Mouse (Mus musculus): ENCODE measurements around the gene Nfib. TPM values are rescaled to one million over a fixed set of nuclear protein-coding genes. Genes with fewer than 3 reads are reported as not detected.

Nfib gene
- polyA plus RNA-seq, 1 experiment: 4.1 TPM

DNA sequence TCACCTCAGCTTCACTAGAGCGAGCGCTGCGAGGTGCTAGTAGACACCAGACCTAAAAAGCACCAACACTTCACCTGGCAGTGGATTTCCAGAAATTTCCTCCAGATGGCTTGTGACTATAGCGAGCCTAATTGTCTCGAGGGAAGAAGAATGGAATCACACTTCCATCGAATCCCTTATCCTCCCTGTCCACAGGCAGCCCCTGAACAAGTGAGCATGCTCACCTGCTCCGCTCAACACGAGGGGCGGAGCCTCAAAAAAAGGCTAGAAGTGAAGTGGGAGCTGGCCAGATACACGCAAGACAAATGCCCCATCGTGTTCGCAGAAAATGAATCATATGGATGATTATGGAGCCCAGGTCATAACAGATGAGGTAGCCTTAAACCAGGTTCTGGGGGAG is 6.9 kb downstream of the Nfib start:
- TF ChIP-seq POLR2A (IDR thresholded peaks at IDR 0.05; ENCODE audit: borderline replicate concordance, control insufficient read depth, low read depth, low read length): no peak
- TF ChIP-seq CTCF (IDR thresholded peaks at IDR 0.05; ENCODE audit: control insufficient read depth, insufficient read depth, low read length): no peak
- WGBS: 85% methylated on average over 12 of the region's 12 CpGs
- Histone ChIP-seq H3K27ac (ENCODE audit: control insufficient read depth, insufficient read depth, low read depth, low read length, poor library complexity) (no peak overlapping the region), H3K4me3 (replicated peaks; ENCODE audit: control insufficient read depth, low read depth, low read length) (no peak overlapping the region), H3K4me1 (ENCODE audit: control insufficient read depth, insufficient read depth, low read length) (no peaks in the 10 kb centered on the region)

DNA sequence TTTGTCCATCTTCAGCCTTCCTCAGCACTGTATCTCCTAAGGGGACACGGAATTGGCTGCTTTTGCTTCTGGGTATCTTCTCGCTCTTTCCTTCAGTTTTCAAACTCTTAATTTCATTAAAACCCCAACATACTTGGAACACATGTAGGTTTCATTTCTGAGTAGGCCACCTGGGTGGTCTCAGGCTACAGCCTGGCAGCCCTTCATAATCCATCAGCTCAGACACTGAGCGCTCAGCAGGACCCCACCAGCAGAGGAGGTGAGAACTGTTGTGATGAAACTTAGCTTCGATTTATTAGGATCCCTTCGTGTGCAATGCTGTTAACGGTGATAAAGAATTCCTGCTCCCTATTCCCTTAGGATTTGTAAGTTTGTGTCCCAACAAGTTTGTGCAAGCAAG is 8.4 kb downstream of the Nfib start:
- Histone ChIP-seq H3K4me1 (ENCODE audit: control insufficient read depth, insufficient read depth, low read length) (no peaks in the 10 kb centered on the region), H3K4me3 (replicated peaks; ENCODE audit: control insufficient read depth, low read depth, low read length) (no peak overlapping the region), H3K27ac (ENCODE audit: control insufficient read depth, insufficient read depth, low read depth, low read length, poor library complexity) (no peak overlapping the region)
- WGBS: 78% methylated on average over 6 of the region's 6 CpGs
- no peak for TF ChIP-seq POLR2A (IDR thresholded peaks at IDR 0.05; ENCODE audit: borderline replicate concordance, control insufficient read depth, low read depth, low read length)
- no peak for TF ChIP-seq CTCF (IDR thresholded peaks at IDR 0.05; ENCODE audit: control insufficient read depth, insufficient read depth, low read length)

DNA sequence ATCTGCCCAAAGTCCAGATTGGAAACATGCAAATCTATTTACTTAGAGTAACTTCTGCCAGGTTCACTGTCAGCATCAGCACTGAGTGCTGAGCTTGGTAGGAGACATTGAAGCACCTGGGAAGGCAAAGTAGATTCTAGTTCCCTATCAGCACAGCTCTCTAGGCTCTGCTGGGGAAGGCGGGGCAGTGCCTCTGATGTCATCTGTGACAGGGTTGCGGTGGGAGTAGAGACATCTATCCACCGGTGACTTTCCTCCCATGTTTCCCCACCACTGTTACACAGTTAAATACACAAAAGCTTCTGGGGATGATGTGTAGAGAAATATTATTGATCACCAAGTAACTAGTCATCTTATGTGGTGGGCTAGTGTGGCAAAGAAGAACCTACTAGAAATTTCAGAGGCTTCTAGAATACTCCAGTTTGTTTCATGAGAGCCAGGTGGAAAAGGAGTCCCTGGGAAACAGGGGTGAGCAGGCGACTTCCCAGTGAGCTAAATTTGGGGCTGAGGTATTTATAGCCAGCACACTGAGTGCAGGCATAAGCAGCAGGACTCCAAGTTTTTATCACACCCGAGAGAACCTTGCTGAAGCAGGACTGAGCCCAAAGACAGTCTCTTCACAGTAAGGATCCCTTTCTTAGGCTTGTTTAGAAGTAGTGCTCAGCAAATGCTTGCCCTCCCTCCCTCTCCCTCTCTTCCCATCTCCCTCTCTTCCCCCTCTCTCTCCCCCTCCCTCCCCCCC is 9.6 kb downstream of the Nfib start:
- H3K27ac ChIP-seq (ENCODE audit: control insufficient read depth, insufficient read depth, low read depth, low read length, poor library complexity): no peak overlapping the region
- no peak overlapping the region for H3K4me3 ChIP-seq (replicated peaks; ENCODE audit: control insufficient read depth, low read depth, low read length)
- 60% methylated on average over 5 of the region's 5 CpGs for WGBS
- no peak for TF ChIP-seq POLR2A (IDR thresholded peaks at IDR 0.05; ENCODE audit: borderline replicate concordance, control insufficient read depth, low read depth, low read length)
- TF ChIP-seq CTCF (IDR thresholded peaks at IDR 0.05; ENCODE audit: control insufficient read depth, insufficient read depth, low read length): no peak
- no peaks in the 10 kb centered on the region for H3K4me1 ChIP-seq (ENCODE audit: control insufficient read depth, insufficient read depth, low read length)

DNA sequence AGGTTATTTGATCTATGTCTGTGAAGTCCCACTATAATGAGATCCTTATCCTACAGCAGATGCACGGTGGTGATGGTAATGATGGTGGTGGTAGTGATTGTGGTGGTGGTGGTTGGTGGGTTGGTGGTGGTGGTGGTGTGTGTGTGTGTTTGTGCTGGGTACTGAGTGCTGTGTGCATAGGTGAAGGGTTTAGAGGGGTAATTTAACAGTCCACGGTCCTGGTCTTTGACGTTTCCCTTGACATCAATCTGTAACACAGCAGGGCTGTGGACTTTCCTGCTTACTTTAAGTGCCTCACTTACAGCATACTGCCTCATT is 13.6 kb downstream of the Nfib start:
- no peak overlapping the region for H3K4me3 ChIP-seq (replicated peaks; ENCODE audit: control insufficient read depth, low read depth, low read length)
- no peaks in the 10 kb centered on the region for H3K4me1 ChIP-seq (ENCODE audit: control insufficient read depth, insufficient read depth, low read length)
- TF ChIP-seq CTCF (IDR thresholded peaks at IDR 0.05; ENCODE audit: control insufficient read depth, insufficient read depth, low read length): no peak
- no peak for TF ChIP-seq POLR2A (IDR thresholded peaks at IDR 0.05; ENCODE audit: borderline replicate concordance, control insufficient read depth, low read depth, low read length)
- no peak overlapping the region for H3K27ac ChIP-seq (ENCODE audit: control insufficient read depth, insufficient read depth, low read depth, low read length, poor library complexity)
- 22% methylated on average over 3 of the region's 3 CpGs for WGBS

DNA sequence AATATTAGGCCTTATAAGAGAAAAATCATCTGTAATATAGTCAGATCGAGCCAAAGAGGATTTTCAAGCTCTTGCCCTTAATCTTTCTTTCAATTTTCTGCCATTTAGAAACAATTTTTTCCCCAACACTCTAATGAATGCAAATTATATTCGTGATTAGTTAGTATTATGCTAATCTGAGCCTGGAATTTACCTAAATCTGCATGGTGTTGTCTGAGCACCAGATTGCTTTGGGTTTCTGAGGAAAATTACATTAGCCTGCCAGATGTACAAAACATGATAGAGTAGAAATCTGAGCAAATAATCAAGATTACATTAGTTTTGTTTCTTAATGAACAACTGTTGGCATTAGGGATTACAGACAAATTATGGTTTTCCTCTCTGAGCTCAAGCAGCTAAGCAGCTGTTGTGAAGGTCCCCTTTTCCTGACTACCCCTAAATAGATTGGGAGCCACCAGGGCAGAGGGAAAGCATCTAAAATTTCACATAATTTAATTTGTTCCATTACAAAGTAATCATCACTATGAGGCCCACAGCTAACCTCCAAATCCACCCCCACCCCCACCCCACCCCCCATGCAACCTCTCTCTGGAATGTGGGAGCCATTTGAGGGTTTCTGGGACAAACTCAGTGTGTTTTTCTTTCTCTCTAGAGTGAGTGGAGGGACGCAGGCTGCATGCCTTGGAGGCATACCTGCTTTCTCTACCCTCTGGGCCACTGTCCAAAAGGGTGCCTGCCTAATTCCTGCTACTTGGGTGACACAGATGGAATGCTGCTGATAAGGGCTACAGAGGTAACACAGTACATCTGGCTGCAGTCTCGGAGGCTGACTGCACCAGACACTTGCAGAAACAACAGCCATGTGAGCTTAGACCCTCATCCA is 14.2 kb downstream of the Nfib start:
- no peaks in the 10 kb centered on the region for H3K4me1 ChIP-seq (ENCODE audit: control insufficient read depth, insufficient read depth, low read length)
- no peak overlapping the region for H3K27ac ChIP-seq (ENCODE audit: control insufficient read depth, insufficient read depth, low read depth, low read length, poor library complexity)
- no peak overlapping the region for H3K4me3 ChIP-seq (replicated peaks; ENCODE audit: control insufficient read depth, low read depth, low read length)
- TF ChIP-seq POLR2A (IDR thresholded peaks at IDR 0.05; ENCODE audit: borderline replicate concordance, control insufficient read depth, low read depth, low read length) (no peak), CTCF (IDR thresholded peaks at IDR 0.05; ENCODE audit: control insufficient read depth, insufficient read depth, low read length) (no peak)
- 41% methylated on average over 4 of the region's 4 CpGs for WGBS

DNA sequence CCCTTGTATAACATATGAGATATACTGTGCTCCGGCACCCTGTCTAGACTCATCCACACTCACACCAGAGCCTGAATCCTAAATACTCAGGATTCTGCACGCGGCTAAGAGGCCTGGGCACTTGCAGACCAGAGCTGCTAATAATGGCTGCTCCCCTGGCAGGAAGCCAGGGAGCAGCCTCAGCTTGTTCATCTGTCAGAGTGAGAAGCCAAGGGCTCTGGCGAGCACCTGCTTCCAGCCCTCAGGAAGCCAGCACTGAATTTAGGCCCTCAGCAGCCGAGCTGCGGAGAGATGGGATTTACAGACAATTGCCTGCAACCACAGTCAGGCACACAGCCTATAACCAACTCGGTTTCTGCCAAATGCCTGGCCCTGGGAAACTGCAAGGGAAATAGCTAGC is 15.3 kb downstream of the Nfib start:
- 70% methylated on average over 7 of the region's 7 CpGs for WGBS
- H3K27ac ChIP-seq (ENCODE audit: control insufficient read depth, insufficient read depth, low read depth, low read length, poor library complexity): no peak overlapping the region
- TF ChIP-seq CTCF (IDR thresholded peaks at IDR 0.05; ENCODE audit: control insufficient read depth, insufficient read depth, low read length) (no peak), POLR2A (IDR thresholded peaks at IDR 0.05; ENCODE audit: borderline replicate concordance, control insufficient read depth, low read depth, low read length) (no peak)
- H3K4me1 ChIP-seq (ENCODE audit: control insufficient read depth, insufficient read depth, low read length): no peaks in the 10 kb centered on the region
- H3K4me3 ChIP-seq (replicated peaks; ENCODE audit: control insufficient read depth, low read depth, low read length): no peak overlapping the region

DNA sequence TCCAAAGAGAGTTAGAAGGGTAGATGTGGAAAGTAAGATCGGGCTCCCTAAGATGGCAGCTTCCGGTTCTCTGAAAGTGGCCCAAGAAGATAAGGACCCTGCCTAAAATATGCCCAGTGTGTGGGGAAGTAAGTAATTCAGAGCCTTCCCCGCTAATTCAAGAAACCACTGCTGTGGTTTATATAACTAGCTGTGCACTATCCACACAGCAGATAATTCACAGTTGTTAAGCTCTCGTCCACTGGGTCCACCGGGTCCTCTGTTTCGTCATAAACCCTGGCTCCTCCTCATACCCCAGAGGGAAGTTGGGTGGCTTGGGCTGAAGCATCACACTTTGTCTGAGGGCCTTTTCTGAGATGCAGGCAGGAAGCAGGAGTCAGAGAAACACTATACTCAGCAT is 19.5 kb downstream of the Nfib start:
- TF ChIP-seq CTCF (IDR thresholded peaks at IDR 0.05; ENCODE audit: control insufficient read depth, insufficient read depth, low read length) (no peak), POLR2A (IDR thresholded peaks at IDR 0.05; ENCODE audit: borderline replicate concordance, control insufficient read depth, low read depth, low read length) (no peak)
- WGBS: 9% methylated on average over 6 of the region's 6 CpGs
- Histone ChIP-seq H3K4me3 (replicated peaks; ENCODE audit: control insufficient read depth, low read depth, low read length) (no peak overlapping the region), H3K4me1 (ENCODE audit: control insufficient read depth, insufficient read depth, low read length) (no peaks in the 10 kb centered on the region), H3K27ac (ENCODE audit: control insufficient read depth, insufficient read depth, low read depth, low read length, poor library complexity) (no peak overlapping the region)

DNA sequence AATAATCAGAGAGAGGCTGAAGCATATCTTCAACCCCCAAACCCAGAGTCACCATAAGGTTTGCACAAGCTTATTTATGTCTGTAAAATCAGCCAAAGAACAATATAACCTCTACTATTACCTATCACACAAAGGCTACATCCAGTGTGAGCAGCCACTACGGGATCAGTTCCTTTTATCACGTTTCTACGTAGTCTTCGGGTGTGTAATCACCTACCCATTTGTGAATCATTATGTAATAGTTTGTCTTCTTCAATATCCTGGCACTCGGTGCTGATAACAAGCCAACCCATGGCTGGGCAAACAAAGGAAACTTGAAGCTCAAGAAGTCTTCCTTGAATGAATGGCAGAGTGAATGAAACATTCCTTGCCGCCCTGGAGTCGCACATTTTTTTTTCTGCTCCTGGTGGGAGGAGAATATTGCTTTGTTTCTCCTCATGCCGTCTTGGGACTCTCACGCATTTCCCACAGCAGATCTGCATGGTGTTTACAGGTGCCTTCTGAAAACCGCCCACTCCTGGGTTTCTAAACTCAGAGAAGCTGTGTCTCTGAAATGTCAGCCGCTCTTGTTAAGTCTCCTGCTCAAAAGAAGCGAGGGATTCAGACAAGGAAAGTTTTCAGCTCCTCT is 21.3 kb downstream of the Nfib start:
- 76% methylated on average over 12 of the region's 12 CpGs for WGBS
- Histone ChIP-seq H3K4me1 (ENCODE audit: control insufficient read depth, insufficient read depth, low read length) (no peaks in the 10 kb centered on the region), H3K4me3 (replicated peaks; ENCODE audit: control insufficient read depth, low read depth, low read length) (no peak overlapping the region), H3K27ac (ENCODE audit: control insufficient read depth, insufficient read depth, low read depth, low read length, poor library complexity) (no peak overlapping the region)
- no peak for TF ChIP-seq CTCF (IDR thresholded peaks at IDR 0.05; ENCODE audit: control insufficient read depth, insufficient read depth, low read length)
- no peak for TF ChIP-seq POLR2A (IDR thresholded peaks at IDR 0.05; ENCODE audit: borderline replicate concordance, control insufficient read depth, low read depth, low read length)

All from bone marrow, adult 2 months (tissue).